Mouse (Mus musculus): Measurements from ENCODE around the gene Cfap100. TPM values are rescaled to one million over a fixed set of nuclear protein-coding genes. Genes with fewer than 3 reads are reported as not detected.

Gene Cfap100
- polyA plus RNA-seq, 2 experiments: 0.01 to 0.06 TPM

DNA sequence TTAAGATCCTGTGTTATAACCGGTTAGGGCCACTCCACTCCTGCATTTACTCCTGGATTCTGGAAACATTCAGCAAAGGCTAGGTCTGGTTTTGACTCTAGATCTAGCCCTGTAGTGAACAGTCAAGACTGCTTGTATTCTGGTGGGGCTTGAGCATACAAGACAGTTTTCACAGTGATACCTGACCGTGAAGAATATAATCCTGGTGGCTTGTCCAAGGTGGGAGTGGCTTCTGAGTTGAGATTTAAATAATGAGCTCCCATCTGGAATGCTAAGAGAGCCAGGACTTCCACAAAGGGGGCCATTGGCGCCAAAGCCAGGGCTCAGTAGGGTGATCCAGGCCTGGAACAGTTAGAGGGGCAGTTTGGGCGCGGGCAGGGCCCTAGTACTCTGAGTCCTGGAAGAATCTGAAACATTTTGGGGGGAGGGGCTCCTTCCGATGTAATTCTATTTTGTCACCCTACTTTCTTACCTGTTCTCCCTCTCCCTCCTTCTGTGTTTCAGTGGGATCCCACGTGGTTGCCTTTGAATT is 35.4 kb upstream of the Cfap100 start:
- no peak for ATAC-seq (ENCODE audit: insufficient read depth)
- WGBS (ENCODE audit: insufficient replicate concordance): 33% methylated on average over 7 of the region's 7 CpGs
- Histone ChIP-seq H3K4me3 (ENCODE audit: insufficient read depth in 1 of 2, low read depth in 2 of 2, low read length in 2 of 2) (no peak overlapping the region), H3K9me3 (ENCODE audit: control insufficient read depth, low read length) (no peaks in the 10 kb centered on the region), H3K9ac (replicated peaks) (no peak overlapping the region), H3K27me3 (ENCODE audit: control insufficient read depth, insufficient read depth, low read length) (peaks cover 21% of the 10 kb centered on the region), H3K27ac (no peak overlapping the region), H3K36me3 (replicated peaks; ENCODE audit: control insufficient read depth, insufficient read depth, low read depth) (no peaks in the 10 kb centered on the region), H3K4me2 (ENCODE audit: low read depth) (peak overlapping the region; percentile 61), H3K4me1 (replicated peaks; ENCODE audit: control insufficient read depth in 2 of 2, insufficient read depth in 2 of 2, low read length in 1 of 2) (peaks cover 0 to 5% of the 10 kb centered on the region in 2 experiments; a peak in 1 of 4 replicates)
- no peak for DNase-seq (ENCODE audit: low read depth in 3 of 3, low spot score in 3 of 3)
- no peak for TF ChIP-seq EP300 (IDR thresholded peaks at IDR 0.05; ENCODE audit: low read depth)
- TF ChIP-seq CTCF (IDR thresholded peaks at IDR 0.05; ENCODE audit: low read depth): no peak

DNA sequence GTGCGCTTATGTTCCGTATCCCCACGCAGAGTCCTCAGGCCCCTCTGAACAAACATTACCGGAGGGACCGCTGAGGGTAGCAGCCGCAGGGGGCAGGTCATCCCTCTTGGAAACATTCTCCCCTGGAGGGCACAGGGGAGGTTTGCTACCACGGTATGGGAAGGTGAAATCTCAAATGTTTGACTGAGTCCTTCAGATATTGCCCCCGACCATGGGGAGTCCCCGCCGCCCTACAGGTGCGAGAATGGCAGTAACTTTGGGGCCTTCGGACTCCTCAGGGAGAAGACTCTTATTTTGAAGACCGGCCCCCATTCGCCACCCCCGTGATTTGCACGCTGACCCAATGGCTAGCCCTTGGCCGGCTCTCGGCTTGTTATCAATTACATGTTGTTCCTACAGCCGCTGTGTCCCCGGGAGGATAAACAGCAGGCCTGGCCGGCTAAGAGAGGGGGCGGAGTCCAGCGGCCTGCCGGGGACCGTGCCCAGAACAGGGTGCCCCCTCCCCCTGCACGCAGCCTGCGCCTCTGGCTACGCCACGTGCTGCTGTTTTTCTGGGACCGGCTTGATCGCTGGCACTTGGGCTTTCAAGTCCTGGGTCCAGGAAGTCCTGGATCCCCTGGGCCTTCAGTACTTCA is 34.7 kb upstream of the Cfap100 start:
- peak; percentile 28 to 37 (median 36) for DNase-seq (ENCODE audit: low read depth in 3 of 3, low spot score in 3 of 3)
- ATAC-seq (ENCODE audit: insufficient read depth): peak; percentile 70
- Histone ChIP-seq H3K36me3 (replicated peaks; ENCODE audit: control insufficient read depth, insufficient read depth, low read depth) (no peaks in the 10 kb centered on the region), H3K4me1 (replicated peaks; ENCODE audit: control insufficient read depth in 2 of 2, insufficient read depth in 2 of 2, low read length in 1 of 2) (peaks cover 0 to 5% of the 10 kb centered on the region in 2 experiments; a peak in 1 of 4 replicates), H3K27me3 (ENCODE audit: control insufficient read depth, insufficient read depth, low read length) (peaks cover 21% of the 10 kb centered on the region), H3K4me3 (ENCODE audit: insufficient read depth in 1 of 2, low read depth in 2 of 2, low read length in 2 of 2) (peak overlapping the region; percentile 48 to 54), H3K9me3 (ENCODE audit: control insufficient read depth, low read length) (no peaks in the 10 kb centered on the region), H3K4me2 (ENCODE audit: low read depth) (peak overlapping the region; percentile 61), H3K9ac (replicated peaks) (no peak overlapping the region), H3K27ac (no peak overlapping the region)
- TF ChIP-seq CTCF (IDR thresholded peaks at IDR 0.05; ENCODE audit: low read depth) (0 out of 2 replicates have a peak, but pooled peaks have one; percentile 14), EP300 (IDR thresholded peaks at IDR 0.05; ENCODE audit: low read depth) (no peak)
- under 1% methylated on average over 31 of the region's 31 CpGs for WGBS (ENCODE audit: insufficient replicate concordance)

DNA sequence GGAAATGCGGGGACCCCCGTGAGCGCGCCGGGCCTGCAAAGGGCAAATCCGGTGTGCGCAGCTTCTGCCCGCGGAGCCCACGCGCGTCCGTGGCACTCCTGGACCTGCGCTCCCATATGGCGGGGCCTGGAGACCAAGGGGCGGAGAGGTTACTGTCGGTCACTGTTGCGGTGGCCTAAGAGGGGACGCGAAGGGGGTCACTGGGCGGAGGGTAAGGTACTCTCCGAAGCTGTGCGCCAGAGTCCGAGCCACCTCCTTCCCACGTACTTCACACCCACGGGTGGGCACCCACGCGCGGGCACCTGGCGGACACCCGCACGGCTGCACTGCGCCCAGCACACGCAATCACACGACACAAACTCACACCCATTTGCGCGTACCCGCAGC is 34.2 kb upstream of the Cfap100 start:
- no peak overlapping the region for H3K27ac ChIP-seq
- no peak for DNase-seq (ENCODE audit: low read depth in 3 of 3, low spot score in 3 of 3)
- H3K4me2 ChIP-seq (ENCODE audit: low read depth): peak overlapping the region; percentile 61
- H3K27me3 ChIP-seq (ENCODE audit: control insufficient read depth, insufficient read depth, low read length): peaks cover 21% of the 10 kb centered on the region
- H3K36me3 ChIP-seq (replicated peaks; ENCODE audit: control insufficient read depth, insufficient read depth, low read depth): no peaks in the 10 kb centered on the region
- H3K4me1 ChIP-seq (replicated peaks; ENCODE audit: control insufficient read depth in 2 of 2, insufficient read depth in 2 of 2, low read length in 1 of 2): peaks cover 0 to 5% of the 10 kb centered on the region in 2 experiments; a peak in 1 of 4 replicates
- peak overlapping the region; percentile 48 to 54 for H3K4me3 ChIP-seq (ENCODE audit: insufficient read depth in 1 of 2, low read depth in 2 of 2, low read length in 2 of 2)
- ATAC-seq (ENCODE audit: insufficient read depth): peak; percentile 17; the same call in 1 of the 2 replicates
- WGBS (ENCODE audit: insufficient replicate concordance): under 1% methylated on average over 38 of the region's 38 CpGs
- no peak for TF ChIP-seq EP300 (IDR thresholded peaks at IDR 0.05; ENCODE audit: low read depth)
- TF ChIP-seq CTCF (IDR thresholded peaks at IDR 0.05; ENCODE audit: low read depth): no peak
- no peaks in the 10 kb centered on the region for H3K9me3 ChIP-seq (ENCODE audit: control insufficient read depth, low read length)
- no peak overlapping the region; the same call in 1 of the 2 replicates for H3K9ac ChIP-seq (replicated peaks)

DNA sequence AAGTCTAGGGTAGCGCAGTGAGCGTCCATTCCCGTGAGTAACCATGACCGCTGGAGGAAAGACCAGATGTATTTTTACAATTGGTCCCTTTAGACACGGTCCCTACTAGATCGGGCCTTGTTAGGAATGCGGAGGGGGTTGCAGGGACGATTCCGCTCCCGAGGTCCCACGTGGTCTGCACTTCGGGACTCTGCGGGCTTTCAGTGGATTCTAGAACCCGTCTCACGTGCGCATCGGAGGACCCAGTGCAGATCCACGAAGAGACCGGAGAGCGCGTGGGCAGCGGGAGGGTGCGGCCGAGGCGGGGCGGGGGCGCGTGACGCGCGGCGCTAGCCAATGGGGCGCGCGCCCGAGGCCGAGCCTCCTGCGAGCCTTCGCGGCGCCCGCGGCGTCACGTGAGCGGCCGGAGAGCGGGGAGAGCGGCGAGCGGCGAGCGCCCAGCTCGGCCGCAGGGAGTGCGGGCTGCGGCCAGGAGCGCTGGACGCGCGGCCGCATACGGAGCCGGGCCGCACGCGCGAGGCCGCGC is 33.6 kb upstream of the Cfap100 start, which contains the start of gene Klf15:
TSS of gene Klf15 (plus strand) at position 396 of the 526 bp plus-strand sequence.
- Histone ChIP-seq H3K4me1 (replicated peaks; ENCODE audit: control insufficient read depth in 2 of 2, insufficient read depth in 2 of 2, low read length in 1 of 2) (peaks cover 0 to 5% of the 10 kb centered on the region in 2 experiments; a peak in 1 of 4 replicates), H3K4me3 (ENCODE audit: insufficient read depth in 1 of 2, low read depth in 2 of 2, low read length in 2 of 2) (peak within 1 kb of the TSS; percentile 54 to 55), H3K27ac (no peak within 1 kb of the TSS), H3K4me2 (ENCODE audit: low read depth) (peak within 1 kb of the TSS; percentile 61), H3K27me3 (ENCODE audit: control insufficient read depth, insufficient read depth, low read length) (peaks cover 21% of the 10 kb centered on the region), H3K9me3 (ENCODE audit: control insufficient read depth, low read length) (no peaks in the 10 kb centered on the region), H3K36me3 (replicated peaks; ENCODE audit: control insufficient read depth, insufficient read depth, low read depth) (no peaks in the 10 kb centered on the region), H3K9ac (replicated peaks) (no peak within 1 kb of the TSS; the same call in 1 of the 2 replicates)
- peak; percentile 19 for ATAC-seq (ENCODE audit: insufficient read depth)
- no peak for TF ChIP-seq CTCF (IDR thresholded peaks at IDR 0.05; ENCODE audit: low read depth)
- no peak for TF ChIP-seq EP300 (IDR thresholded peaks at IDR 0.05; ENCODE audit: low read depth)
- DNase-seq (ENCODE audit: low read depth in 3 of 3, low spot score in 3 of 3): no peak
- under 1% methylated on average over 70 of the region's 70 CpGs for WGBS (ENCODE audit: insufficient replicate concordance)

DNA sequence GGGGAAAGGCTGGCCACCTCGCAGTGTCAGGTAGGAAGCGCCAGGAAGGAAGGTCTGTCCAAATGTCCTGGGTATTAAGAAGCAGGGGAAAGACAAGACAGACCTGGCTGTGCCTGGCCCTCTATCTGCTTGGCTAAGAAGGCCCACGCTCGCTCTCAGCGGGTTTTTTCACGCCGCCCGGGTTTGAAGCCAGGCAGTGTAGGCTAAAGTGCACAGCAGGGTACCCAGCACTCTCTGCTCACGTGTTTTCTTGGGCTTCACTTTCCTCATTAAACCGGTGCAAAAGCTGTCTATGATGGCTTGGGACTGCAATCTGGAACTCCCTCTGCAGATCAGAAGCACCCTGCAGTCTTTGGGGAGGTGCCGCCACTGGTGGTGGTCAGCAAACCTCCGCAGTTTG is 33.2 kb upstream of the Cfap100 start:
- no peaks in the 10 kb centered on the region for H3K9me3 ChIP-seq (ENCODE audit: control insufficient read depth, low read length)
- H3K27ac ChIP-seq: no peak overlapping the region
- peaks cover 21% of the 10 kb centered on the region for H3K27me3 ChIP-seq (ENCODE audit: control insufficient read depth, insufficient read depth, low read length)
- H3K4me3 ChIP-seq (ENCODE audit: insufficient read depth in 1 of 2, low read depth in 2 of 2, low read length in 2 of 2): peak overlapping the region; percentile 54 to 55; a peak in 2 of 4 replicates
- H3K36me3 ChIP-seq (replicated peaks; ENCODE audit: control insufficient read depth, insufficient read depth, low read depth): no peaks in the 10 kb centered on the region
- DNase-seq (ENCODE audit: low read depth in 3 of 3, low spot score in 3 of 3) (no peak), ATAC-seq (ENCODE audit: insufficient read depth) (no peak)
- TF ChIP-seq EP300 (IDR thresholded peaks at IDR 0.05; ENCODE audit: low read depth): no peak
- no peak for TF ChIP-seq CTCF (IDR thresholded peaks at IDR 0.05; ENCODE audit: low read depth)
- peak overlapping the region; percentile 61 for H3K4me2 ChIP-seq (ENCODE audit: low read depth)
- 13% methylated on average over 12 of the region's 12 CpGs for WGBS (ENCODE audit: insufficient replicate concordance)
- H3K9ac ChIP-seq (replicated peaks): no peak overlapping the region
- H3K4me1 ChIP-seq (replicated peaks; ENCODE audit: control insufficient read depth in 2 of 2, insufficient read depth in 2 of 2, low read length in 1 of 2): peaks cover 0 to 5% of the 10 kb centered on the region in 2 experiments; a peak in 1 of 4 replicates

Measured in liver, embryonic 14.5 days (tissue).